9 mouse cellular contexts compared by ENCODE assay signal in the genomic region with DNA sequence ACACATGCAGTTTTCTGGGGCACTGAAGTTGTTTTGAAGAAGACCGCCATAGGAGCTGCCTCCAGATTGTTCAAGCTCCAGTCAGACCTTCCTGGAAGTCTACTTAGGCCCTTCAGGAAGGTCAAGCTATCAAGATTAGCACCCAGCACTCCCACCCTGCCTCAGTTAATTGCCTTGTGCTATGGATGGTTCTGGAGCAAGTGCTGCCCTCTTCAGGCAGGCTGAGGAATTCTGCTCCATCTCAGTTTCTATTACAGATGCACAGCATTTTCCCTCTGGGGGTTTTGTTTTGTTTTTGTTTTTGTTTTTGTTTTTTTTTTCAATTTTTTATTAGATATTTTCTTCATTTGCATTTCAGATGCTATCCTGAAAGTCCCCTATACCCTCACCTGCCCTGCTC.
A peak's percentile ranks its signal among the peaks of the same experiment; 100 is the strongest.
DNase-seq lines count a peak whose midpoint lies in the region; ATAC-seq and TF ChIP-seq lines count a peak whose summit lies in the region.
"Had no signal": no experiment of that assay in that cellular context is flagged by ENCODE, and none has a peak within 500 bp of the region (broad histone marks: within the 10 kb centered on the region; RNA-seq: fewer than 3 reads in every experiment).

No protein-coding gene starts in this region.

- no peaks in the 10 kb centered on the region for H3K27me3 ChIP-seq in intestine, postnatal 0 days (replicated peaks; ENCODE audit: control insufficient read depth, insufficient read depth, low read length)
- H3K27me3 ChIP-seq in intestine, embryonic 16.5 days (replicated peaks; ENCODE audit: control insufficient read depth, insufficient read depth, low read length) = no peaks in the 10 kb centered on the region
- no peaks in the 10 kb centered on the region for H3K27me3 ChIP-seq in thymus, adult 2 months (ENCODE audit: control insufficient read depth, insufficient read depth, low read length)
- H3K27me3 ChIP-seq: limb, embryonic 13.5 days had no signal

- peak; percentile 70 for TF ChIP-seq CTCF in intestine, postnatal 0 days (IDR thresholded peaks at IDR 0.05; ENCODE audit: low read depth)
- TF ChIP-seq CTCF in thymus, adult 2 months (IDR thresholded peaks at IDR 0.05; ENCODE audit: borderline replicate concordance, control insufficient read depth, extremely low read depth, insufficient read depth, low read length, poor library complexity) = no peak

- TF ChIP-seq POLR2A in thymus, adult 2 months (IDR thresholded peaks at IDR 0.05; ENCODE audit: control insufficient read depth, extremely low read depth, insufficient read depth, low read length, poor library complexity) = no peak

- no peak for ATAC-seq in intestine, postnatal 0 days
- ATAC-seq in intestine, embryonic 16.5 days = no peak
- ATAC-seq in monocyte, adult 5-6 weeks (replicated peaks; ENCODE audit: insufficient number of reproducible peaks, low FRiP score, low TSS enrichment, poor library complexity, severe bottlenecking) = no peak

- no peak overlapping the region for H3K4me2 ChIP-seq in intestine, postnatal 0 days (replicated peaks; ENCODE audit: low read depth)
- no peak overlapping the region for H3K4me2 ChIP-seq in intestine, embryonic 16.5 days (ENCODE audit: low read depth, low read length)
- H3K4me2 ChIP-seq: limb, embryonic 13.5 days had no signal

- H3K27ac ChIP-seq in intestine, postnatal 0 days (ENCODE audit: low read depth, low read length) = no peak overlapping the region
- H3K27ac ChIP-seq in intestine, embryonic 16.5 days (ENCODE audit: low read length) = no peak overlapping the region
- no peak overlapping the region for H3K27ac ChIP-seq in thymus, adult 2 months (ENCODE audit: control insufficient read depth, insufficient read depth, low read length)
- H3K27ac ChIP-seq: limb, embryonic 13.5 days had no signal

- H3K9ac ChIP-seq in intestine, postnatal 0 days (ENCODE audit: low read depth, low read length) = no peak overlapping the region
- H3K9ac ChIP-seq in intestine, embryonic 16.5 days (ENCODE audit: low read depth, low read length) = no peak overlapping the region
- H3K9ac ChIP-seq: limb, embryonic 13.5 days had no signal

- DNase-seq in thymus, postnatal 0 days (ENCODE audit: low spot score) = peak; percentile 7
- no peak for DNase-seq in thymus, adult 2 months
- DNase-seq in brain, adult 2 months (ENCODE audit: low read depth, low spot score) = peak; percentile 36
- no peak for DNase-seq in heart, postnatal 25 days (ENCODE audit: low spot score)
- DNase-seq: gastrocnemius, postnatal 14 days had no signal

- WGBS in intestine, postnatal 0 days = 92% methylated on average over 1 of the region's 1 CpGs
- WGBS in intestine, embryonic 16.5 days = 100% methylated on average over 1 of the region's 1 CpGs
- 100% methylated on average over 1 of the region's 1 CpGs for WGBS in thymus, adult 2 months

- no peaks in the 10 kb centered on the region for H3K9me3 ChIP-seq in intestine, postnatal 0 days (ENCODE audit: control insufficient read depth)
- H3K9me3 ChIP-seq in intestine, embryonic 16.5 days (ENCODE audit: control insufficient read depth, low read length) = no peaks in the 10 kb centered on the region
- H3K9me3 ChIP-seq: limb, embryonic 13.5 days had no signal

- intact Hi-C loops in heart, postnatal 25 days (cut with DNase I) = loop anchor here (2.0 to 10.0 kb wide), 3 partner anchors 220 to 318 kb away; a partner anchor contains a TSS

- H3K4me3 ChIP-seq in intestine, postnatal 0 days (ENCODE audit: low read depth, low read length) = no peak overlapping the region
- H3K4me3 ChIP-seq in intestine, embryonic 16.5 days (ENCODE audit: low read length) = no peak overlapping the region
- no peak overlapping the region for H3K4me3 ChIP-seq in thymus, adult 2 months (ENCODE audit: control insufficient read depth, insufficient read depth, low read length)
- H3K4me3 ChIP-seq: limb, embryonic 13.5 days had no signal

- H3K36me3 ChIP-seq in intestine, postnatal 0 days (ENCODE audit: control insufficient read depth, insufficient read depth) = no peaks in the 10 kb centered on the region
- H3K36me3 ChIP-seq in intestine, embryonic 16.5 days (ENCODE audit: control insufficient read depth, insufficient read depth, low read length) = no peaks in the 10 kb centered on the region
- no peaks in the 10 kb centered on the region for H3K36me3 ChIP-seq in thymus, adult 2 months (ENCODE audit: control insufficient read depth, insufficient read depth, low read length)
- H3K36me3 ChIP-seq: limb, embryonic 13.5 days had no signal

- H3K4me1 ChIP-seq in intestine, postnatal 0 days (replicated peaks; ENCODE audit: control insufficient read depth, insufficient read depth, low read length) = no peaks in the 10 kb centered on the region
- no peaks in the 10 kb centered on the region for H3K4me1 ChIP-seq in intestine, embryonic 16.5 days (ENCODE audit: control insufficient read depth, insufficient read depth, low read length)
- H3K4me1 ChIP-seq in thymus, adult 2 months (replicated peaks; ENCODE audit: control insufficient read depth, insufficient read depth, low read length) = no peaks in the 10 kb centered on the region
- H3K4me1 ChIP-seq: limb, embryonic 13.5 days had no signal

Comparison
In these comparisons a context has a peak if more than half of its experiments do, and no peak if none do; other contexts are left out.
1. DNase-seq: peak in thymus, postnatal 0 days (single experiment) and brain, adult 2 months (single experiment); none in thymus, adult 2 months (single experiment) and heart, postnatal 25 days (single experiment).